8 mouse cellular contexts compared by ENCODE assay signal in the genomic region with DNA sequence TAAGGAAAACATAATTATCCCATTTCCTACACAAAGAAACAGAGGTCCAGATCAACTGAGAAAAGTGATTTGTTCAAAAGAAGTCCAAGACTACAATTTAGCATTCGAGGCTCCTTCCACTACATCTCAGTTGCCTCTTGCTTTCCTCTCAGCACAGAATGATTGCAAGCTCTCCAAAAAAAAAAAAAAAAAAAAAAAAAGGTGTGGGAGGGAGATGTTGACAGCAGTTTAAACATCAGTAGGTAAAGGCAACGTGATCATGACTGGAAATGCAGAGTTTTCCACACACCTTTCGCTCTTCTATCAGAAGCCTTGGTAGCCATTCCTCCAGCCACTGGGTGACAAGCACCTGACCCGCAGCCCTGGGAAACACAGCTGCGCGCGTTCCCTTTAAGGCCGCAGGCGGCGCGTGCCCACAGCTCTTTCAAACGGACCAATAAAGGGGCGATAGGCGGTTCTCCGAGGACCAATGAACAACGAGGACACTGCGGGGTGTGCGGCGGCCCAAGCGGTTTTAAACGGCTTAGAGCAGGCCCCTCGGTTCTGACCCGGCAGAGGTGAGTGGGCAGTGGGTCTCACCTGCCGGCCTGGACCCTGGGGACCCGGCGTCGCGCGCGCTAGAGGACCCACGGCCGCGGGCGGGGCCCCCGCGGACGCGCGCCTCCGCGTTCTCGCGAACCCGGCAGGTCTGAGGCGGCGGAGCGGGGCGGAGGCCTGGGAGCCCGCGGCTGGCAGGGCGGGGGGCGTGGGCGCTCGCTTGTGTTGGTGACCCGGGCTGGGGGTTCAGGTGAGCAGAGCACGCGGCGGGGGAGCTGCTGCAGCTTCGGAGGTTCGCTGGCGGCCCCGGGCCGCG. TPM values are rescaled to one million over a fixed set of nuclear protein-coding genes. Genes with fewer than 3 reads are reported as not detected.
DNase-seq lines count a peak whose midpoint lies in the region; ATAC-seq and TF ChIP-seq lines count a peak whose summit lies in the region.

A gene (plus strand): TSS at position 469 of the 853 bp plus-strand sequence.

- 2% methylated on average over 64 of the region's 64 CpGs for WGBS in forebrain, embryonic 10.5 days
- WGBS in heart, embryonic 15.5 days = under 1% methylated on average over 64 of the region's 64 CpGs
- WGBS in liver, embryonic 14.5 days (ENCODE audit: insufficient replicate concordance) = 1% methylated on average over 63 of the region's 64 CpGs
- 1% methylated on average over 60 of the region's 64 CpGs for WGBS in neural tube, embryonic 11.5 days
- WGBS in stomach, postnatal 0 days = under 1% methylated on average over 59 of the region's 64 CpGs

- peaks cover 12% of the 10 kb centered on the region; the same call in 1 of the 2 replicates for H3K4me1 ChIP-seq in forebrain, embryonic 10.5 days
- H3K4me1 ChIP-seq in heart, embryonic 15.5 days (replicated peaks) = peaks cover 4% of the 10 kb centered on the region; the same call in 1 of the 2 replicates
- H3K4me1 ChIP-seq in liver, embryonic 14.5 days (replicated peaks; ENCODE audit: control insufficient read depth in 2 of 2, insufficient read depth in 2 of 2, low read length in 1 of 2) = peaks cover 6 to 11% of the 10 kb centered on the region in 2 experiments
- H3K4me1 ChIP-seq in neural tube, embryonic 11.5 days (ENCODE audit: control insufficient read depth, insufficient read depth, low read length) = no peaks in the 10 kb centered on the region
- no peaks in the 10 kb centered on the region for H3K4me1 ChIP-seq in stomach, postnatal 0 days (replicated peaks; ENCODE audit: control insufficient read depth, insufficient read depth)

- DNase-seq in CD8-positive naive resting alpha-beta T cell, adult 2 months (ENCODE audit: low read depth in 2 of 2, low spot score in 2 of 2) = peak; percentile 83 to 87
- DNase-seq in c-Kit-positive CD71-negative TER-119-negative erythroid progenitor cells, embryonic 14.5 days (ENCODE audit: low read depth) = peak; percentile 79
- peak; percentile 97 for DNase-seq in forebrain, embryonic 10.5 days (ENCODE audit: extremely low spot score, low spot score)
- DNase-seq in kidney, postnatal 25 days = peak; percentile 93 to 97
- DNase-seq in liver, embryonic 14.5 days (ENCODE audit: low read depth in 3 of 3, low spot score in 3 of 3) = peak; percentile 86 to 87 (median 87)
- DNase-seq in neural tube, embryonic 11.5 days (ENCODE audit: low spot score) = peak; percentile 93
- DNase-seq in stomach, postnatal 0 days (ENCODE audit: low spot score) = peak; percentile 92

- TF ChIP-seq EP300 in liver, embryonic 14.5 days (IDR thresholded peaks at IDR 0.05; ENCODE audit: low read depth) = no peak
- TF ChIP-seq EP300 in stomach, postnatal 0 days (optimal IDR thresholded peaks at IDR 0.05) = peak; percentile 58

- H3K27me3 ChIP-seq in forebrain, embryonic 10.5 days (ENCODE audit: poor library complexity, severe bottlenecking) = no peaks in the 10 kb centered on the region
- no peaks in the 10 kb centered on the region for H3K27me3 ChIP-seq in heart, embryonic 15.5 days
- no peaks in the 10 kb centered on the region for H3K27me3 ChIP-seq in liver, embryonic 14.5 days (ENCODE audit: control insufficient read depth, insufficient read depth, low read length)
- H3K27me3 ChIP-seq in neural tube, embryonic 11.5 days (ENCODE audit: control insufficient read depth, insufficient read depth, low read length) = no peaks in the 10 kb centered on the region
- H3K27me3 ChIP-seq in stomach, postnatal 0 days (ENCODE audit: control insufficient read depth, insufficient read depth, low read length) = no peaks in the 10 kb centered on the region

- H3K36me3 ChIP-seq in forebrain, embryonic 10.5 days (replicated peaks) = peaks cover 36% of the 10 kb centered on the region
- H3K36me3 ChIP-seq in heart, embryonic 15.5 days = peaks cover 11% of the 10 kb centered on the region
- peaks cover 9% of the 10 kb centered on the region for H3K36me3 ChIP-seq in liver, embryonic 14.5 days (replicated peaks; ENCODE audit: control insufficient read depth, insufficient read depth, low read depth)
- H3K36me3 ChIP-seq in neural tube, embryonic 11.5 days (ENCODE audit: control insufficient read depth, insufficient read depth, low read length) = peaks cover 3% of the 10 kb centered on the region; the same call in 1 of the 2 replicates
- H3K36me3 ChIP-seq in stomach, postnatal 0 days (ENCODE audit: control insufficient read depth, insufficient read depth, low read length) = no peaks in the 10 kb centered on the region

- H3K4me3 ChIP-seq in forebrain, embryonic 10.5 days = peak within 1 kb of the TSS; percentile 98
- peak within 1 kb of the TSS; percentile 93 for H3K4me3 ChIP-seq in heart, embryonic 15.5 days
- peak within 1 kb of the TSS; percentile 89 to 91 for H3K4me3 ChIP-seq in liver, embryonic 14.5 days (ENCODE audit: insufficient read depth in 1 of 2, low read depth in 2 of 2, low read length in 2 of 2)
- peak within 1 kb of the TSS; percentile 98 for H3K4me3 ChIP-seq in neural tube, embryonic 11.5 days (ENCODE audit: low read depth, low read length)
- H3K4me3 ChIP-seq in stomach, postnatal 0 days (ENCODE audit: low read depth, low read length) = peak within 1 kb of the TSS; percentile 99

- peaks cover 22% of the 10 kb centered on the region; the same call in 1 of the 2 replicates for H3K9me3 ChIP-seq in forebrain, embryonic 10.5 days
- no peaks in the 10 kb centered on the region for H3K9me3 ChIP-seq in heart, embryonic 15.5 days (replicated peaks)
- H3K9me3 ChIP-seq in liver, embryonic 14.5 days (ENCODE audit: control insufficient read depth, low read length) = no peaks in the 10 kb centered on the region
- no peaks in the 10 kb centered on the region for H3K9me3 ChIP-seq in neural tube, embryonic 11.5 days (ENCODE audit: control insufficient read depth, low read length)
- no peaks in the 10 kb centered on the region for H3K9me3 ChIP-seq in stomach, postnatal 0 days (ENCODE audit: control insufficient read depth, low read length)

- TF ChIP-seq CTCF in liver, embryonic 14.5 days (IDR thresholded peaks at IDR 0.05; ENCODE audit: low read depth) = peak; percentile 61
- TF ChIP-seq CTCF in stomach, postnatal 0 days (IDR thresholded peaks at IDR 0.05; ENCODE audit: low read depth) = peak; percentile 62

- H3K9ac ChIP-seq in heart, embryonic 15.5 days = peak within 1 kb of the TSS; percentile 90
- peak within 1 kb of the TSS; percentile 91 for H3K9ac ChIP-seq in liver, embryonic 14.5 days (replicated peaks)
- peak within 1 kb of the TSS; percentile 96 for H3K9ac ChIP-seq in neural tube, embryonic 11.5 days (ENCODE audit: low read length)
- H3K9ac ChIP-seq in stomach, postnatal 0 days (ENCODE audit: low read length) = peak within 1 kb of the TSS; percentile 94

- peak within 1 kb of the TSS; percentile 70 for H3K4me2 ChIP-seq in heart, embryonic 15.5 days
- H3K4me2 ChIP-seq in liver, embryonic 14.5 days (ENCODE audit: low read depth) = peak within 1 kb of the TSS; percentile 64
- H3K4me2 ChIP-seq in neural tube, embryonic 11.5 days (ENCODE audit: low read depth) = peak within 1 kb of the TSS; percentile 47
- peak within 1 kb of the TSS; percentile 63 for H3K4me2 ChIP-seq in stomach, postnatal 0 days (replicated peaks; ENCODE audit: low read depth)

- ATAC-seq in heart, embryonic 15.5 days (replicated peaks; ENCODE audit: insufficient number of reproducible peaks, insufficient read depth, low FRiP score, low read depth) = peak; percentile 97
- ATAC-seq in liver, embryonic 14.5 days (ENCODE audit: insufficient read depth) = peak; percentile 98
- ATAC-seq in neural tube, embryonic 11.5 days (ENCODE audit: insufficient read depth, low FRiP score, low TSS enrichment) = peak; percentile 99
- ATAC-seq in stomach, postnatal 0 days (ENCODE audit: low FRiP score, low TSS enrichment) = peak; percentile 98

- peak within 1 kb of the TSS; percentile 100 for H3K27ac ChIP-seq in forebrain, embryonic 10.5 days
- H3K27ac ChIP-seq in heart, embryonic 15.5 days = peak within 1 kb of the TSS; percentile 84
- peak within 1 kb of the TSS; percentile 54 for H3K27ac ChIP-seq in liver, embryonic 14.5 days
- H3K27ac ChIP-seq in neural tube, embryonic 11.5 days (ENCODE audit: low read depth, low read length) = peak within 1 kb of the TSS; percentile 77
- H3K27ac ChIP-seq in stomach, postnatal 0 days (replicated peaks) = peak within 1 kb of the TSS; percentile 88

RNA-seq across cellular contexts. Expression of the gene that starts here (rescaled TPM):
- 150 and 154 TPM in 2 replicates for polyA plus RNA-seq in forebrain, embryonic 10.5 days (2016; fragmentation: Nextera tagmentation; extraction: Ambion mirVana)
- polyA plus RNA-seq in heart, embryonic 15.5 days (2015; fragmentation: Nextera tagmentation; extraction: Ambion mirVana) = 59.9 and 65.8 TPM in 2 replicates
- polyA plus RNA-seq in liver, embryonic 14.5 days (2012; rRNA removed) = 12.8 and 20.6 TPM in 2 replicates
- 35.9 and 37.3 TPM in 2 replicates for polyA plus RNA-seq in liver, embryonic 14.5 days (2014; fragmentation: Nextera tagmentation; extraction: Ambion mirVana)
- 131 TPM in 2 replicates for polyA plus RNA-seq in neural tube, embryonic 11.5 days (2014; fragmentation: Nextera tagmentation; extraction: Ambion mirVana)
- polyA plus RNA-seq in stomach, postnatal 0 days (2015; fragmentation: Nextera tagmentation; extraction: Ambion mirVana) = 19.4 and 30.8 TPM in 2 replicates

Comparison
In these comparisons a context has a peak if more than half of its experiments do, and no peak if none do; other contexts are left out.
1. Peak in every context shown above with its lines: DNase-seq, ATAC-seq, H3K4me3 ChIP-seq and H3K27ac ChIP-seq.